Mouse (Mus musculus) myocyte (in vitro differentiated cells): ENCODE measurements around the gene Carns1. TPM values are rescaled to one million over a fixed set of nuclear protein-coding genes. Genes with fewer than 3 reads are reported as not detected.
A peak's percentile ranks its signal among the peaks of the same experiment; 100 is the strongest.

Source experiments
- H3K27me3 ChIP-seq: one replicate; pipeline ENCODE4 v1.6.1; 2011; ENCODE audit not compliant: control insufficient read depth, insufficient read depth, insufficient read length
- H3K36me3 ChIP-seq: one replicate; pipeline ENCODE4 v1.6.1; 2011; ENCODE audit not compliant: control insufficient read depth, insufficient read depth
- H3K4me2 ChIP-seq: one replicate; pipeline ENCODE4 v1.6.1; 2011; ENCODE audit warnings: low read depth, control low read depth
- H3K4me3 ChIP-seq: one replicate; pipeline ENCODE4 v1.5.1; 2011; ENCODE audit warnings: mild to moderate bottlenecking, control low read depth, moderate library complexity
- H3K79me2 ChIP-seq: one replicate; pipeline ENCODE4 v1.6.1; 2011; ENCODE audit not compliant: control insufficient read depth, insufficient read depth
- H3ac ChIP-seq: one replicate; pipeline ENCODE4 v1.6.1; 2011; ENCODE audit not compliant: control insufficient read depth, insufficient read length
- CEBPB ChIP-seq: IDR thresholded peaks from 2 replicates; pipeline ENCODE4 v1.6.1; 2011; ENCODE audit warnings: mild to moderate bottlenecking, moderate library complexity; ENCODE audit not compliant: poor library complexity, insufficient read depth, severe bottlenecking
- E2F4 ChIP-seq: IDR thresholded peaks from one replicate; pipeline ENCODE4 v1.6.1; 2011; ENCODE audit warnings: mild to moderate bottlenecking, control low read depth, moderate library complexity; ENCODE audit not compliant: insufficient read depth
- MAX ChIP-seq: IDR thresholded peaks from one replicate; pipeline ENCODE4 v1.6.1; 2011; ENCODE audit warnings: low read depth, mild to moderate bottlenecking, control low read depth
- MYOD1 ChIP-seq, 3 experiments: IDR thresholded peaks; one replicate each; pipeline ENCODE4 v1.6.1; 2011; ENCODE audit warnings: control low read depth in 2 of 3, low read depth in 2 of 3, mild to moderate bottlenecking in 2 of 3, moderate library complexity in 1 of 3; ENCODE audit not compliant: insufficient read length in 2 of 3, control insufficient read depth in 1 of 3
- MYOG ChIP-seq, 3 experiments: IDR thresholded peaks; one replicate each; pipeline ENCODE4 v1.6.1; 2011; ENCODE audit warnings: control low read depth in 2 of 3, low read depth in 2 of 3, mild to moderate bottlenecking in 2 of 3; ENCODE audit not compliant: insufficient read length in 2 of 3, control insufficient read depth in 1 of 3, insufficient read depth in 1 of 3
- POLR2A ChIP-seq: IDR thresholded peaks from one replicate; pipeline ENCODE4 v1.6.1; 2011; ENCODE audit warnings: low read depth, mild to moderate bottlenecking, control low read depth, moderate library complexity; ENCODE audit not compliant: insufficient read length
- POLR2AphosphoS2 ChIP-seq: IDR thresholded peaks from one replicate; pipeline ENCODE4 v1.6.1; 2011; ENCODE audit warnings: low read depth, control low read depth; ENCODE audit not compliant: insufficient read length
- REST ChIP-seq: IDR thresholded peaks from one replicate; pipeline ENCODE4 v1.6.1; 2011; ENCODE audit warnings: mild to moderate bottlenecking, control low read depth, moderate library complexity; ENCODE audit not compliant: insufficient read depth, insufficient read length
- SRF ChIP-seq: IDR thresholded peaks from one replicate; pipeline ENCODE4 v1.6.1; 2011; ENCODE audit warnings: low read depth; ENCODE audit not compliant: control insufficient read depth, insufficient read length
- TCF12 ChIP-seq: IDR thresholded peaks from one replicate; pipeline ENCODE4 v1.6.1; 2011; ENCODE audit warnings: mild to moderate bottlenecking, control low read depth; ENCODE audit not compliant: poor library complexity, insufficient read depth, severe bottlenecking
- TCF3 ChIP-seq: IDR thresholded peaks from one replicate; pipeline ENCODE4 v1.6.1; 2011; ENCODE audit warnings: low read depth, control low read depth; ENCODE audit not compliant: insufficient read length
- USF1 ChIP-seq: IDR thresholded peaks from one replicate; pipeline ENCODE4 v1.6.1; 2011; ENCODE audit warnings: low read depth, mild to moderate bottlenecking, control low read depth, moderate library complexity
- polyA plus RNA-seq: library from polyadenylated mRNA; unstranded; fragments of >200 nt; fragmentation: generic; extraction: Trizol; gene quantifications from one replicate; pipeline ENCODE4 v1.2.1, GENCODE M21; 2012; ENCODE audit warnings: missing spikeins

Carns1 gene
- polyA plus RNA-seq, 1 experiment, result 8.2 TPM

DNA sequence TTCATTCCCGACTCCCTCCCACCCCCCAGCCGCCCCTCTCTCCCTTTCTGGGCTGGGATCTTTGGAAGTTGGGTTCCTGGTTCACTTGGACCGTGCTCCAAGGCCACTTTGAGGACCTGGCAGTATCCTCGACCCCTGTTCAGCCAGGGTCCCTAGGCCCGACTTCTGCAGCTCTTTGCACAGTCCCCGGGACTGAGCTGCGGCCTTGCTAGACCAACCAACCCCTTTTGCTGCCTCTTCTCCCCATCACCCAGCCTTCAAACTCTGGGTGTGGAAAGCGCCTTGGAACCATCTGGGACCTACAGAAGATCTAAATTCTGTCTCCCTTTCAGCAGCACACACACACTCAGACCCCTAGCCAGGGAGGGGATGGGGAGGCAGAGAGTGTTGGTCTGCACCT, 26.5 kb downstream of the Carns1 start:
- H3ac ChIP-seq, result peak overlapping the region; percentile 23
- TF ChIP-seq REST, result no peak
- TF ChIP-seq MAX, result no peak
- no peak for TF ChIP-seq TCF12
- no peak for TF ChIP-seq MYOD1 (IDR thresholded peaks at IDR 0.05; ENCODE audit: control insufficient read depth in 1 of 3, insufficient read length in 2 of 3, low read depth in 2 of 3)
- TF ChIP-seq MYOG (IDR thresholded peaks at IDR 0.05; ENCODE audit: control insufficient read depth in 1 of 3, insufficient read depth in 1 of 3, insufficient read length in 2 of 3, low read depth in 2 of 3), result no peak
- TF ChIP-seq POLR2A, result no peak
- no peak for TF ChIP-seq POLR2AphosphoS2
- no peak for TF ChIP-seq CEBPB
- no peak for TF ChIP-seq USF1
- no peak for TF ChIP-seq SRF
- TF ChIP-seq TCF3, result no peak
- TF ChIP-seq E2F4, result no peak
- H3K79me2 ChIP-seq, result peaks cover 15% of the 10 kb centered on the region
- no peaks in the 10 kb centered on the region for H3K27me3 ChIP-seq
- H3K4me3 ChIP-seq, result peak overlapping the region; percentile 57
- H3K36me3 ChIP-seq, result peaks cover 7% of the 10 kb centered on the region
- H3K4me2 ChIP-seq, result peak overlapping the region; percentile 82

DNA sequence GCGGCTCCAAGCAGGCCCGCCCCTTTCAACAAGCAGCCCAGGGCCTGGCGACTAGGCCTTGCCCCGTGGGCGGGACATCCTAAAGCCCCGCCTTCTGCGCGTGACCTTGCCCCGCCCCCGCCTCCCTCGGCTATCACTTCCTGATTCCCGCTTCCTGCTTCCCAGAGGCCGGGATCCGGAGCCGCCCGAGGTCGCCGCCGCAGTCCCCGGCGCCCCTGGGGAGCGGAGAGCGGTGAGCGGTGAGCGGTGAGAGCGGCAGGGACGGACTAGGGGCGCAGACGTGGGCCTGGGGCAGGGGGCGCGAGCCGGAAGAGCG, 26.8 kb downstream of the Carns1 start, which contains the start of gene Coro1b:
TSS of gene Coro1b (plus strand) at position 129 of the 316 bp plus-strand sequence.
- Histone ChIP-seq H3K4me3 (peak within 1 kb of the TSS; percentile 57), H3K36me3 (peaks cover 6% of the 10 kb centered on the region)
- TF ChIP-seq TCF12, result no peak
- TF ChIP-seq TCF3, result no peak
- TF ChIP-seq MYOG (IDR thresholded peaks at IDR 0.05; ENCODE audit: control insufficient read depth in 1 of 3, insufficient read depth in 1 of 3, insufficient read length in 2 of 3, low read depth in 2 of 3), result no peak
- peak; percentile 83 for TF ChIP-seq POLR2A
- peak; percentile 65 for TF ChIP-seq USF1
- no peak for TF ChIP-seq CEBPB
- no peak for TF ChIP-seq MYOD1 (IDR thresholded peaks at IDR 0.05; ENCODE audit: control insufficient read depth in 1 of 3, insufficient read length in 2 of 3, low read depth in 2 of 3)
- TF ChIP-seq E2F4, result no peak

GRCm38 (mm10) chr19:4147782-4148490, 27.3 kb downstream of the Carns1 start:
- Histone ChIP-seq H3K4me2 (peak overlapping the region; percentile 86), H3K27me3 (no peaks in the 10 kb centered on the region), H3K4me3 (peak overlapping the region; percentile 57), H3ac (peak overlapping the region; percentile 23), H3K79me2 (peaks cover 15% of the 10 kb centered on the region), H3K36me3 (peaks cover 6% of the 10 kb centered on the region)
- TF ChIP-seq MAX (no peak), POLR2AphosphoS2 (no peak), SRF (no peak), E2F4 (no peak), TCF12 (no peak), USF1 (no peak), POLR2A (no peak), REST (no peak), TCF3 (no peak), MYOD1 (IDR thresholded peaks at IDR 0.05; ENCODE audit: control insufficient read depth in 1 of 3, insufficient read length in 2 of 3, low read depth in 2 of 3) (no peak), CEBPB (no peak), MYOG (IDR thresholded peaks at IDR 0.05; ENCODE audit: control insufficient read depth in 1 of 3, insufficient read depth in 1 of 3, insufficient read length in 2 of 3, low read depth in 2 of 3) (no peak)

More for the DNA sequence above, 26.8 kb downstream of the Carns1 start, which contains the start of gene Coro1b:
- peaks cover 15% of the 10 kb centered on the region for H3K79me2 ChIP-seq
- H3K27me3 ChIP-seq, result no peaks in the 10 kb centered on the region
- peak within 1 kb of the TSS; percentile 86 for H3K4me2 ChIP-seq
- peak within 1 kb of the TSS; percentile 23 for H3ac ChIP-seq

- Histone ChIP-seq H3K4me2 (no peak overlapping the region), H3ac (no peak overlapping the region), H3K79me2 (peaks cover 15% of the 10 kb centered on the region), H3K4me3 (no peak overlapping the region), H3K27me3 (no peaks in the 10 kb centered on the region), H3K36me3 (peaks cover 6% of the 10 kb centered on the region)
- TF ChIP-seq USF1, result no peak
- no peak for TF ChIP-seq MAX
Measured at GRCm38 (mm10) chr19:4147022-4147405, 28.3 kb downstream of the Carns1 start.

GRCm38 (mm10) chr19:4146366-4147021, 28.8 kb downstream of the Carns1 start:
- Histone ChIP-seq H3K27me3 (no peaks in the 10 kb centered on the region), H3ac (no peak overlapping the region), H3K79me2 (peaks cover 15% of the 10 kb centered on the region), H3K4me2 (no peak overlapping the region), H3K36me3 (peaks cover 6% of the 10 kb centered on the region), H3K4me3 (no peak overlapping the region)
- TF ChIP-seq MYOG (IDR thresholded peaks at IDR 0.05; ENCODE audit: control insufficient read depth in 1 of 3, insufficient read depth in 1 of 3, insufficient read length in 2 of 3, low read depth in 2 of 3) (no peak), SRF (no peak), MAX (no peak), POLR2A (no peak), USF1 (no peak), E2F4 (no peak)
